Mouse (Mus musculus) thymus, adult 2 months (tissue): Measurements from ENCODE around the gene Gosr2. TPM values are rescaled to one million over a fixed set of nuclear protein-coding genes. Genes with fewer than 3 reads are reported as not detected.

Source experiments
- DNase-seq: peaks from one replicate; pipeline ENCODE4 v3.0.0; 2021
- H3K27ac ChIP-seq: fragments of 200-500 bp; 2 replicates; pipeline ENCODE4 v1.5.1; 2012; ENCODE audit warnings: low read length, control low read depth; ENCODE audit not compliant: control insufficient read depth, insufficient read depth
- H3K27me3 ChIP-seq: fragments of 200-500 bp; 2 replicates; pipeline ENCODE4 v1.6.1; 2012; ENCODE audit warnings: mild to moderate bottlenecking, low read length, moderate library complexity, mixed read lengths; ENCODE audit not compliant: control insufficient read depth, insufficient read depth
- H3K36me3 ChIP-seq: fragments of 200-500 bp; 2 replicates; pipeline ENCODE4 v1.6.1; 2012; ENCODE audit warnings: mild to moderate bottlenecking, low read length, moderate library complexity; ENCODE audit not compliant: control insufficient read depth, insufficient read depth
- H3K4me1 ChIP-seq: fragments of 200-500 bp; replicated peaks from 2 replicates; pipeline ENCODE4 v1.6.1; 2012; ENCODE audit warnings: low read length; ENCODE audit not compliant: control insufficient read depth, insufficient read depth
- H3K4me3 ChIP-seq: fragments of 200-500 bp; 2 replicates; pipeline ENCODE4 v1.5.1; 2012; ENCODE audit warnings: mild to moderate bottlenecking, low read length, control low read depth, moderate library complexity; ENCODE audit not compliant: control insufficient read depth, insufficient read depth
- CTCF ChIP-seq: fragments of 200-500 bp; IDR thresholded peaks from 2 replicates; pipeline ENCODE4 v1.5.1; 2012; ENCODE audit warnings: mild to moderate bottlenecking, control low read depth, low read length, moderate library complexity, borderline replicate concordance; ENCODE audit not compliant: control insufficient read depth, poor library complexity, insufficient read depth; ENCODE audit errors: extremely low read depth
- POLR2A ChIP-seq: fragments of 200-500 bp; IDR thresholded peaks from 2 replicates; pipeline ENCODE4 v1.6.1; 2012; ENCODE audit warnings: mild to moderate bottlenecking, low read length, control low read depth, moderate library complexity; ENCODE audit not compliant: control insufficient read depth, poor library complexity, insufficient read depth; ENCODE audit errors: extremely low read depth
- WGBS: fragments of 180-500 bp; shearing (Covaris S2); methylation state at CpG from one replicate; pipeline ENCODE4 v1.1.7; 2018; 5-methylcytosine and 5-hydroxymethylcytosine counted together
- polyA plus RNA-seq: library from polyadenylated mRNA; depleted of rRNA; stranded (reverse); fragments of >200 nt; gene quantifications from 2 replicates; pipeline ENCODE4 v1.2.3, GENCODE M21; 2012; rRNA removed

The Gosr2 gene
- 99.8 and 101 TPM in 2 replicates for polyA plus RNA-seq

DNA sequence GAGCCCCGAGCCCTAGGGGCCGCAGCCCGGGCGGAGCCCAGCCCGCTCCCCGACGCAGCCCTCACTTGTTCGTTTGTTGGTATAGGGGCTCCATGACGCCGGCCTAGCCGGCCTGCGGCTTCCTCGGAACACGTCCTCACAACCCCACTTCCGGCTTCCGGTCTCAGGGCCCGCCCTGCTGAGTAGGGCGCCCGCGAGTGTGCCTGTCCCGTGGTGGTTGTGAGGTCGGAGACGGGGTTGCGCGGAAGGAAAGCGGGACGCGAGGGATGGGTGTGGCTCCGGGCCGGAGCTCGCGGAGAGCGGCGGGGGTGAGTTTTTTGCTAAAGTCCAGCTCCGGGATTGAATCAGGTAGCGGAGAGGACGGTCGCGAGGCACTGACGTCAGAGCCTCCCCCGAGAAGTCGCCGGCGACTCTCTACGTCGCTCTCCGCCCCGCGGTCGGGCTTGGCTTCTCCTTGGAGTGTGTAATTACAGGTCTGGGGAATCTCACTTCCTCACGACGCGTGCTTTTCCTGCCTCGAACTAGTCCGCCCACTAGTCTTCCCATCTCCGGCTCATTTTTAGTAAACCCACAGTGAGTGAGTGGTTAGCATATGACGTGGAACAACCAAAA, at the start of gene Gosr2:
Gene Gosr2, minus strand, starts transcription at position 334 of the 612 bp plus-strand sequence.
- under 1% methylated on average over 57 of the region's 57 CpGs for WGBS
- Histone ChIP-seq H3K27me3 (no peaks in the 10 kb centered on the region), H3K36me3 (no peaks in the 10 kb centered on the region), H3K27ac (peak within 1 kb of the TSS; percentile 80), H3K4me1 (no peaks in the 10 kb centered on the region), H3K4me3 (peak within 1 kb of the TSS; percentile 64)
- TF ChIP-seq POLR2A (peak; percentile 61), CTCF (0 out of 2 replicates have a peak, but pooled peaks have one; percentile 21)
- DNase-seq, result peak; percentile 91

DNA sequence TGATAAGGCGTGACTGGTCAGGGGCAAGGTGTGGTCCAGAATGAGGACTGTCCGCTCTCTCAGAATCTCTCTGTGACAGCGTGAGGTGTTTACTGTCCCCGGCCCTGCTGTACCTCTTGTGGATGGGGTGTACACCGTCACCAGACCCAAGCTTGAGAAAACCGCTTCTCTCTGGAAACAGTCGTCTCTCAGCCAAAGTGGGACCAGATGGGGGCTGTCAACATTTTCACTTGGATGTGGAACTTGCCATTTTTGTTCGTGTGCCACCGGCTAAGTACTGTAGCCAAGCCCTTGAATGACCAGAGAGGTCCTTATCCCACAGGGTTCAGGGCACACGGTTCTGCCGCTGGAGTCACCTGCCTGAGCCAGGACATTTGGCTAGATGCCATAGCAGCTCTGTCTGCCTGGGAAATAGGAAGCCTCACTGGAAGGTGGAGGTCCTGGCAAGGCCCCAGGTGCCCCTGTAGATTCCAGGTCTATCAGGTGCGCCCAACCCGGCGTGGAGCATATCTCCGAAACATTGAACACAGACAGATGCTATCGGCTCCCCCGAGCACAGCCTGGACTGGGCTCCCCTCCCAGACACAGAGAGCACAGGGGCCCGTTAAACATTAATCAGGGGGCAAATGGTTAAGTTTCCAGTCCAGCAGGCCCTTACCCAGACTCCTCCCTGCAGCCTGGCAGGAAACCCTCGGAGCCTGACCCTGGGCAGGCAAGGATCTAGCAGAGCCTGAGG, 37.5 kb upstream of the Gosr2 start:
- Histone ChIP-seq H3K36me3 (no peaks in the 10 kb centered on the region), H3K27ac (no peak overlapping the region), H3K4me1 (peaks cover 3% of the 10 kb centered on the region; the same call in 1 of the 2 replicates), H3K4me3 (no peak overlapping the region), H3K27me3 (no peaks in the 10 kb centered on the region)
- TF ChIP-seq POLR2A (no peak), CTCF (no peak)
- no peak for DNase-seq
- 86% methylated on average over 19 of the region's 19 CpGs for WGBS

- Histone ChIP-seq H3K4me1 (peaks cover 3% of the 10 kb centered on the region; the same call in 1 of the 2 replicates), H3K36me3 (no peaks in the 10 kb centered on the region), H3K27ac (no peak overlapping the region), H3K27me3 (no peaks in the 10 kb centered on the region), H3K4me3 (no peak overlapping the region)
- TF ChIP-seq CTCF (no peak), POLR2A (no peak)
- 85% methylated on average over 5 of the region's 5 CpGs for WGBS
- DNase-seq, result no peak
Observed at GRCm38 (mm10) chr11:103734411-103735045, 36.8 kb upstream of the Gosr2 start.

DNA sequence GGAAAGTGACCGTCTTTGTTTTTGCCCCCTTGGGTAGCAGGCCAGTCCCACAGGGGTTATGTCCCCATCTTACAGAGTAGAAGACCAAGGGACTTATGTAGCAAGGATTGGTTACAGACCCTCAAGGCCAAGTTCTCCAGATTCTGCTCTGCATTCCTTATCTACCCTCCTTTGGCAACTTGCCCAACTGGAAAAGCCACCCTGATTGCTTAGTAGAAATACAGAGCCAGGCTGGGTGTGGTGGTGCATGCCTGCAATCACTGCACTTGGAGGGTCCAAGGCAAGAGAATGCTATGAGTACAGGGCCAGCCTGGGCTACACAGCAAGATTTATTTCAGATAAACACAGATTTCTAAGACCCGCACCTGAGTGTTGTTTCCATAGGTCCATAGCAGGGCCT, 36.3 kb upstream of the Gosr2 start:
- H3K27me3 ChIP-seq, result no peaks in the 10 kb centered on the region
- H3K27ac ChIP-seq, result no peak overlapping the region
- WGBS, result 96% methylated on average over 2 of the region's 2 CpGs
- no peak for DNase-seq
- H3K36me3 ChIP-seq, result no peaks in the 10 kb centered on the region
- TF ChIP-seq CTCF, result no peak
- no peak for TF ChIP-seq POLR2A
- peaks cover 3% of the 10 kb centered on the region; the same call in 1 of the 2 replicates for H3K4me1 ChIP-seq
- H3K4me3 ChIP-seq, result no peak overlapping the region

- H3K36me3 ChIP-seq, result no peaks in the 10 kb centered on the region
- H3K27ac ChIP-seq, result no peak overlapping the region
- DNase-seq, result no peak
- H3K4me3 ChIP-seq, result no peak overlapping the region
- TF ChIP-seq CTCF (no peak), POLR2A (no peak)
- WGBS, result 85% methylated on average over 4 of the region's 4 CpGs
- no peaks in the 10 kb centered on the region for H3K27me3 ChIP-seq
- H3K4me1 ChIP-seq, result no peaks in the 10 kb centered on the region
Observed at GRCm38 (mm10) chr11:103733069-103733468, 35.4 kb upstream of the Gosr2 start.

- WGBS, result 96% methylated on average over 7 of the region's 7 CpGs
- no peaks in the 10 kb centered on the region for H3K27me3 ChIP-seq
- TF ChIP-seq CTCF (no peak), POLR2A (no peak)
- H3K27ac ChIP-seq, result no peak overlapping the region
- H3K36me3 ChIP-seq, result no peaks in the 10 kb centered on the region
- DNase-seq, result no peak
- H3K4me1 ChIP-seq, result no peaks in the 10 kb centered on the region
- H3K4me3 ChIP-seq, result no peak overlapping the region
Observed at GRCm38 (mm10) chr11:103732306-103732705, 34.6 kb upstream of the Gosr2 start.

DNA sequence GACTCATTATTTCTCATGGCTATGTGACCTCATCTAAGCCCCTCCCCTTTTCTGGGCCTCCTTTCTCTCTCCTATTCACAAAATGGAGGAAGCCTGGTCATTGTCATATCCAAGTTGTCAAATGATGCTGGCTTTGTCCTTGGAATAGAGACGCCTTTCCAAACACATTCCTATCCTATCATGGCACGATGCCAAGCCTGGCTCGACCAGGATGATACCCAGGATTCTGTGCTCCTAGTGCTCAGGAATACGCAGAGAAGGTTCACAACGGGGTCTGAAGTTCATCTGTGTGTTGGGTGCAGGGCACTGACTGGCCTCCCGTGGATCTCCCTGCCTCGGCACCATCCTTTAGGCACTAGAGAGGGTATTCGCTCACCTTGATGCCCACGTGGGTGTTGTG, 33.9 kb upstream of the Gosr2 start:
- no peaks in the 10 kb centered on the region for H3K4me1 ChIP-seq
- no peak for DNase-seq
- no peak overlapping the region for H3K4me3 ChIP-seq
- TF ChIP-seq CTCF (no peak), POLR2A (no peak)
- H3K27ac ChIP-seq, result no peak overlapping the region
- no peaks in the 10 kb centered on the region for H3K27me3 ChIP-seq
- no peaks in the 10 kb centered on the region for H3K36me3 ChIP-seq
- WGBS, result 84% methylated on average over 9 of the region's 9 CpGs
